Mouse (Mus musculus) v-Abl transformed pro-B cells (cell line): ENCODE results near the gene Tomt.
"Not testable (repeated sequence)": the region's sequence is repeated elsewhere in the genome, so short reads cannot be mapped to it uniquely, and the experiment has no call there.

Experiments used
- in situ Hi-C, 2 experiments: fragments of 400-800 bp; cut with MboI; formaldehyde crosslinking; loops; one replicate each; pipeline ENCODE4 v1.15.1; 2025; ENCODE audit not compliant: unreplicated experiment in 2 of 2

The Tomt gene

DNA sequence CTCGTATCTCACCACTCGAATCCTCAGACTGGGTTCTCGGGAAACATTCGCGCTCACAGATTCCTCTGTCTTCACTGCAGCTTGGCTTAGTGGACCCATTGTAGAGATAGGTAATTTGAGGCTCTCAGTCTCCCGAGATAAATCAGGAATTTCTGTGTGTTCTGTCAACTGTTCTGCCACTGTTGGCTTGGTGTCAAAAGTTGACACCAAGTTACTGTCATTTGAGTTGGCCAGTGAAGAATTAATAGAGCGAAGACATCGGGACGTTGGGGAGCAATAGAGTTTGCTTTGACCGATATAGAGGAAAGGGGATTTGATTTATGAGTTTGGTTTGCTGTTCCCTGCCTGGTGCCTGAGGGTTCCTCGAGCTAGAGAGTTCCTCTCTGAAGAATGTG, at the start of gene Tomt:
TSS of gene Tomt (minus strand) at position 73 of the 395 bp plus-strand sequence.
- in situ Hi-C loops, result no loop called here

GRCm38 (mm10) chr7:101955862-101956261, 49.7 kb upstream of the Tomt start:
- in situ Hi-C loops, result no loop called here

DNA sequence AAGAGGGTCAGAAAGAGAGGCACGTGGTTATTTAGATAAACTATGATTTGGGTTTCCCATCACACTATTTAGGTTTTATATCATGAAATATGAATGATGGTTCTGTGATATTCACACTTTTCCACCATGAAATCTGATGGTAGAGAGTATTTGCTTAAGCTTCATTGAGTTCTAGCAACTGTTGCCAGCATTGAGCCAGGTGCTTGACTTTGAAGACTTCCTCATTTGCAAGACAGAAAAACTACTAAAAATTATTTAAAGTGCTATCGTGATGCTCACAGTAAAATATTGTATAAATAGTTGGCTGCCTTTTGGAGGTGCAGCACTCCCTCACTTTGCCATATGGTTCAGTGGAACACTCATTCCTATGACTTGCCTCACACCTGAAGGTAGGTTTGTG, 49.1 kb upstream of the Tomt start:
- in situ Hi-C loops, result no loop called here

GRCm38 (mm10) chr7:101954163-101954562, 48.0 kb upstream of the Tomt start:
- in situ Hi-C loops, result no loop called here

- in situ Hi-C loops, result no loop called here
Measured at GRCm38 (mm10) chr7:101952098-101952497, 45.9 kb upstream of the Tomt start.

DNA sequence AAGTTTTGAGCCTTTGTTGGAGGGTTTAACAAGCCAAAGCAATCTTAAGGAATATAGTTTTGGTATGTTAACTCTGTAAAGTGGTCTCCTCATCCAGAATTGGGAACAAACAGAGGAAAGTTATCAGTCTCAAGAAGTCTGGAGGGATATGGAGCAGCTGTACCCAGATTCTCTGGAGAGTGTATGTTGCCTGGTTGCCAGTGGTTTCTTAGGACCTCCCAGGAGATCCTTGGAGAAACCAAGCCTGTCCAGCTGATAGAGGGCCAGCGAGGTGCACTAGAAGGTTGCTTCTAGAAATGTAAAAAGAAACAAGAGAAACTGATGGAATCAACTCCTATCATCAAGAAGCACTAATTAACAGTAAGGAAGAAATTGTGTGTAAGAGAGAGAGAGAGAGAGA, 45.5 kb upstream of the Tomt start:
- in situ Hi-C loops, result no loop called here

DNA sequence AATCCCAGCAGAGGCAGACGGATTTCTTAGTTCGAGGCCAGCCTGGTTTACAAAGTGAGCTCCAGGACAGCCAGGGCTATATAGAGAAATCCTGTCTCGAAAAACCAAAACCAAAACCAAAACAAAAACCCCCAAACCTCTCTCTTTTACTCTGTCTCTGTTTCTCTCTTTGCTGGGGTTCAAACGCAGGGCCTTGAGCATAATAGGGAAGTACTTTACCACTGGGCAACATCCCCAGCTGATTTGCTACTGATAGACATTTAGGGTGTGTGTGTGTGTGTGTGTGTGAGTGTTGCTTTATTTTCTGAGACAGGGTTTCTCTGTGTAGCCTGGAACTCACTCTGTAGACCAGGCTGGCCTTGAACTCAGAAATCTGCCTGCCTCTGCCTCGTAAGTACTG, 42.8 kb upstream of the Tomt start:
- in situ Hi-C loops, result not testable (repeated sequence)

GRCm38 (mm10) chr7:101939758-101940157, 33.6 kb upstream of the Tomt start:
- in situ Hi-C loops, result no loop called here

- in situ Hi-C loops, result no loop called here
Measured at GRCm38 (mm10) chr7:101938348-101938747, 32.2 kb upstream of the Tomt start.

DNA sequence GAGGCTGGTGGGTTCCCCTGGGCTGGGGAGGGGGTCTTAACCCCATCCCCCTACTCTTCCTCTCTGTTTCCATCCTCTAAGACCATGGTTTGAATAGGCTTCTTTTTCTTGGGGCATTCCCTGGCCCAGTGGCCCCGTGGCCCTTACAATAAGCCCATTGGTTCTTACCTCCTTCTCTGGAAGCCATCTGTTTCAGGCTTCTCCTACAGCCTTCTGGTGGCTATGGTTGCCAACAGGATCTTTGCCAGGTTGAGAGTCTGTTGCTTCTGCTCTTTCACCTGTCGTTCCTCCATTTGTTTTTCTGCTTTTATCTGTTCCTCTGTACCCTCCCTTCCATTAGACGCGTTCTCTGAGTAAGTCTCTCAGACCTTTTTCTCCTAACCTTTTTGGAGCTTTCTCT, 31.4 kb upstream of the Tomt start:
- in situ Hi-C loops, result no loop called here

DNA sequence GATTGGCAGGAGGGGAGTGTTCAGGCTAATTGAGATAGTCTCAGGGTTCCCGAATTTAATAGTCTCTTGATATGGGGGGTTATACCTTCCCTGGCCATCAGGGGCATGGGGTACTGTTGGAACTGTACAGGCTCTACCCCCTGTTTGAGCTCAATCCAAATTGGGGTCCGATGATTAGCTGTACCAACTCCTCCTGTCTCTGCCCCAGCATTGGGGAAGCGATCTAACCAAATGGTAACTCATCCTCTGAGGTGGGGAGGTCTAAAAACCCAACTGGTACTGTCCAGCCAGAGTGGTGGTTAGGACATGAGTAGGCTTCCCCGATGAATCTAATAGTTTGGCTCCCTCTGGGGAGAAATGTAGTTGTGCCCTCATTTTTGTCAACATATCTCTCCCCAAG, 30.8 kb upstream of the Tomt start:
- in situ Hi-C loops, result no loop called here

DNA sequence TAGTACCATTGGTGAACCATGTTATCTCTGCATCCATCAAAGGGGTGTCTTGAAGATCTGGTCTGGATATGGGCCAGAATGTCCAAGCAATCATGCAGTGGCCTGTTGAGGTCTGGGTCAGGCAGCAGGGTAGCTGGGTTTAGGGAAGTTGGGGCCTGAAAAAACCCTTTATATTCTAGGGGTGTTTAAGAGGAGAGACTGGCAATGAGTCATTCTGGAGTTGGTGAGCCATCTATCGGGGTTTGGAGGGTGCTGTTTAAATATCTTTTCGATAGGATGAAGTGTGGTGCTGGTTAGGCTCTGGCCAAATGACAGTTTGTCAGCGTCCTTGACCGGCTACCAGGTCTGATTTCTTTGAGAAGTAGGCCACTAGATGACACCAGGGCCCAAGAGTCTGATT, 29.8 kb upstream of the Tomt start:
- in situ Hi-C loops, result no loop called here

GRCm38 (mm10) chr7:101933751-101934240, 27.6 kb upstream of the Tomt start, which contains the start of the genes Lrrc51 and Numa1:
Lrrc51 (minus strand) TSS chr7:101933895.
Numa1 (plus strand) TSS chr7:101934111.
- in situ Hi-C loops, result loop anchor here (5.0 kb wide), 2 partner anchors 34 to 36 kb away; no protein-coding TSS in a partner anchor

- in situ Hi-C loops, result loop anchor here (5.0 kb wide), 2 partner anchors 34 to 36 kb away; no protein-coding TSS in a partner anchor
Measured at GRCm38 (mm10) chr7:101933300-101933699, 27.1 kb upstream of the Tomt start.

- in situ Hi-C loops, result loop anchor here (5.0 kb wide), 2 partner anchors 35 kb away; no protein-coding TSS in a partner anchor
Measured at GRCm38 (mm10) chr7:101932551-101932950, 26.4 kb upstream of the Tomt start.

DNA sequence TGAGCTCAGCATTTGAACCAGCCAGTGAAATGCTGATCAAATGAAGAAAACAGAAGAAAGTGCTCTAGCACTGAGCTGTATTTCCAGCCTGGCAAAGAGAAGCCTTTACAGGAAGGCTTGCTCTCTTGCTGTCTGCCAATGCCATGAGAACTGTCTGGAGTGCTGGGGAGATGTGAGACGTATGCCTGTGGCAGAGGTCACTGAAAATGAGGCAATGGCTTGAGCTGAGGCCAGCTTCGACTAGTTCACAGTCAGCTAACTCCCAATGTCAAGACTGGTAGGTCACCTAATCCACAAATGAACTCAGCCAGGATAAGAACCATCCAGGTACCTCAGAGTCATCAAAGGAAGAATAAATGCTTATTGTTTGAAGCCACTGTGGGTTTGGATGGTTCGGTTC, 21.9 kb upstream of the Tomt start:
- in situ Hi-C loops, result loop anchor here in 1 of 2 experiments (10.0 kb wide), 1 partner anchor 47 kb away; no protein-coding TSS in a partner anchor

DNA sequence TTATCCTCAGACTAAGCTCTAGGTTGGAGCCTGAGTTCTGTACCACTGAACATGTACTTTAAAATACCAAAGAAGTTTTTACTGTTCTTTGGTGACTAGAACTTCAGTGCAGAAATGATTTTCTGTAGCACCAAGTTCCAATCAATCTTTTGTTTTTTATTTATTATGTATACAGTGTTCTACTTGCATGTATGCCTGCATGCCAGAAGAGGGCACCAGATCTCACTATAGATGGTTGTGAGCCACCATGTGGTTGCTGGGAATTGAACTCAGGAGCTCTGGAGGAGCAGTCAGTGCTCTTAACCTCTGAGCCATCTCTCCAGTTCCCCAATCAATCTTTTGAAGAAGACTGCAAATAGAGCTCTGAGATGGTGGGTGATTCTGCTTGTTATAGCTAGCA, 19.7 kb upstream of the Tomt start:
- in situ Hi-C loops, result loop anchor here in 1 of 2 experiments (10.0 kb wide), 1 partner anchor 49 kb away; no protein-coding TSS in a partner anchor

GRCm38 (mm10) chr7:101918071-101918470, 11.9 kb upstream of the Tomt start:
- in situ Hi-C loops, result loop anchor here (5.0 to 10.0 kb wide), 5 partner anchors 87 to 243 kb away; partner anchors contain the start of gene Trpc2 (in 1 of the 2)

- in situ Hi-C loops, result loop anchor here (10.0 kb wide), 2 partner anchors 93 to 237 kb away; no protein-coding TSS in a partner anchor
Measured at GRCm38 (mm10) chr7:101911982-101912381, 5.8 kb upstream of the Tomt start.

- in situ Hi-C loops, result loop anchor here (10.0 kb wide), 2 partner anchors 95 to 235 kb away; no protein-coding TSS in a partner anchor
Measured at GRCm38 (mm10) chr7:101910138-101910537, 4.0 kb upstream of the Tomt start.

DNA sequence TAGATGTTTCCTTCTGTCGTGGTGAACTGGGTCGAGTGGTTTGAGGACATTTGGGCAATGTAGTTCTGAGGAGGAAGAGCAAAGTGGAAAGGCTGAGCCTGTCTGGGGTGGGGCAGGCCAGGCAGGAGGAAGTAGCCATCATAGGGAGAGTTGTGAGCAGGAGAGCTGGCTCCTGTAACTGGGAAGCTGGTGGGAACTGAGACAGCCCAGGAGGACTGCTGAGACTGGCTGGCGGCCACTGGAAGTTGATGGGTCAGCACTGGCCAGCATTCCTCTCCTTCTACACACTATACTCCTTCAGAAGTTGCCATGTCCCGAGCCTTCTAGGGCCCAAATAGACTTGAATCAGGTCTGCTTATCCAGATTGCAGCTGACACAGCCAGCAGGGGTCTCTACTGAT, 2.2 kb upstream of the Tomt start:
- in situ Hi-C loops, result no loop called here

GRCm38 (mm10) chr7:101906696-101907095, 537 bp upstream of the Tomt start:
- in situ Hi-C loops, result no loop called here
